Mouse (Mus musculus) adrenal gland, adult 18-20 months (tissue): ENCODE data around the gene Clec4f. TPM values are rescaled to one million over a fixed set of nuclear protein-coding genes. Genes with fewer than 3 reads are reported as not detected.
A peak's percentile ranks its signal among the peaks of the same experiment; 100 is the strongest.
"Not testable (repeated sequence)": the region's sequence is repeated elsewhere in the genome, so short reads cannot be mapped to it uniquely, and the experiment has no call there.

Source experiments
- DNase-seq, 2 experiments: peaks; one replicate each; pipeline ENCODE4 v3.0.0; 2021 to 2022; ENCODE audit warnings: low spot score in 2 of 2
- total RNA-seq, 2 experiments: library from RNA; stranded (reverse); gene quantifications; 1 replicate in 1 of 2; 2 replicates in 1 of 2; pipeline ENCODE4 v1.2.3; 2021

The Clec4f gene
- total RNA-seq, 2 experiments from 2014 or later = not detected

GRCm38 (mm10) chr6:83634631-83635030, 21.4 kb downstream of the Clec4f start:
- DNase-seq = not testable (repeated sequence)

GRCm38 (mm10) chr6:83634106-83634505, 21.9 kb downstream of the Clec4f start:
- DNase-seq = not testable (repeated sequence)

GRCm38 (mm10) chr6:83631815-83632214, 24.2 kb downstream of the Clec4f start:
- no peak for DNase-seq

- no peak for DNase-seq
These were observed 29.2 kb downstream of the Clec4f start for GRCm38 (mm10) chr6:83626781-83627180.

- DNase-seq = no peak
These were observed 36.0 kb downstream of the Clec4f start for GRCm38 (mm10) chr6:83619955-83620354.

GRCm38 (mm10) chr6:83617581-83618335, 38.2 kb downstream of the Clec4f start:
- DNase-seq = no peak

GRCm38 (mm10) chr6:83616512-83616911, 39.5 kb downstream of the Clec4f start:
- DNase-seq = peak; percentile 33 to 38

GRCm38 (mm10) chr6:83614469-83614868, 41.5 kb downstream of the Clec4f start:
- no peak for DNase-seq

- no peak for DNase-seq
These were observed 43.0 kb downstream of the Clec4f start for GRCm38 (mm10) chr6:83612976-83613375.

GRCm38 (mm10) chr6:83599636-83600174, 56.3 kb downstream of the Clec4f start:
- DNase-seq = no peak

GRCm38 (mm10) chr6:83599060-83599550, 56.9 kb downstream of the Clec4f start:
- no peak for DNase-seq

GRCm38 (mm10) chr6:83598646-83599045, 57.3 kb downstream of the Clec4f start:
- DNase-seq = peak; percentile 31 to 32

- DNase-seq = no peak
These were observed 58.0 kb downstream of the Clec4f start for GRCm38 (mm10) chr6:83597988-83598387.

GRCm38 (mm10) chr6:83595035-83595434, 61.0 kb downstream of the Clec4f start:
- no peak for DNase-seq

Other genes starting within 250 kb of the Clec4f start
- gene Tet3, start 197.1 kb downstream of the Clec4f start, total RNA-seq = 10 to 100 TPM; 24.2 to 25.7 TPM
- 10 to 100 TPM; 36.7 to 38.4 TPM for gene Dguok, start 149.2 kb downstream of the Clec4f start, total RNA-seq
- under 1 TPM; 0.38 to 0.53 TPM for gene Actg2, start 119.9 kb downstream of the Clec4f start, total RNA-seq
- gene Stambp, start 83.5 kb downstream of the Clec4f start, total RNA-seq = 10 to 100 TPM; 20.6 to 21.8 TPM
- gene Cd207, start 21.7 kb upstream of the Clec4f start, total RNA-seq = under 1 TPM; 0.27 to 0.32 TPM
- not detected for gene Vax2, start 55.1 kb upstream of the Clec4f start, total RNA-seq
- not detected for gene Atp6v1b1, start 86.8 kb upstream of the Clec4f start, total RNA-seq
- under 1 TPM in 1 of 2 experiments, not detected in 1; 0.16 TPM for gene Ankrd53, start 106.5 kb upstream of the Clec4f start, total RNA-seq
- gene Tex261, start 119.6 kb upstream of the Clec4f start, total RNA-seq = 100 to 1,000 TPM; 171 to 183 TPM
- 10 to 100 TPM; 41.0 to 51.8 TPM for gene Nagk, start 138.8 kb upstream of the Clec4f start, total RNA-seq
- 10 to 100 TPM; 33.8 to 38.2 TPM for gene Paip2b, start 175.6 kb upstream of the Clec4f start, total RNA-seq
- gene Zfp638, start 210.9 kb upstream of the Clec4f start, total RNA-seq = 10 to 100 TPM; 91.0 to 95.9 TPM